Comparison of ENCODE assay signal across 28 mouse cellular contexts in genomic region chr2:71269332-71269731, GRCm38 (mm10). TPM values are rescaled to one million over a fixed set of nuclear protein-coding genes. Genes with fewer than 3 reads are reported as not detected.
A peak's percentile ranks its signal among the peaks of the same experiment; 100 is the strongest.
DNase-seq lines count a peak whose midpoint lies in the region; ATAC-seq and TF ChIP-seq lines count a peak whose summit lies in the region.
"Had no signal": no experiment of that assay in that cellular context is flagged by ENCODE, and none has a peak within 500 bp of the region (broad histone marks: within the 10 kb centered on the region; RNA-seq: fewer than 3 reads in every experiment).

No protein-coding gene starts in this region.

- no peak overlapping the region for H3K9ac ChIP-seq in liver, postnatal 0 days (replicated peaks)
- H3K9ac ChIP-seq in liver, embryonic 12.5 days, result no peak overlapping the region
- no peak overlapping the region for H3K9ac ChIP-seq in liver, embryonic 15.5 days
- no peak overlapping the region for H3K9ac ChIP-seq in forebrain, embryonic 11.5 days (ENCODE audit: low read length)
- H3K9ac ChIP-seq: embryonic facial prominence, embryonic 13.5 days; forebrain, embryonic 13.5 days; heart, embryonic 13.5 days; hindbrain, embryonic 12.5 days; hindbrain, embryonic 15.5 days had no signal

- no peak for ATAC-seq in liver, postnatal 0 days
- ATAC-seq in liver, embryonic 12.5 days, result peak; percentile 72
- ATAC-seq in liver, embryonic 15.5 days (ENCODE audit: insufficient read depth), result peak; percentile 51; the same call in 1 of the 2 replicates
- no peak for ATAC-seq in forebrain, embryonic 11.5 days (replicated peaks; ENCODE audit: low FRiP score)
- ATAC-seq: activated CD4-positive, CD25-positive, alpha-beta regulatory T cell, adult 4 months; forebrain, embryonic 13.5 days; forebrain, embryonic 16.5 days had no signal

- no peaks in the 10 kb centered on the region for H3K4me1 ChIP-seq in liver, postnatal 0 days (ENCODE audit: insufficient read depth)
- H3K4me1 ChIP-seq in liver, embryonic 12.5 days, result peaks cover 35% of the 10 kb centered on the region
- H3K4me1 ChIP-seq in liver, embryonic 15.5 days (replicated peaks), result peaks cover 28% of the 10 kb centered on the region
- H3K4me1 ChIP-seq in forebrain, embryonic 11.5 days (replicated peaks; ENCODE audit: control insufficient read depth, insufficient read depth, low read length), result no peaks in the 10 kb centered on the region
- H3K4me1 ChIP-seq: forebrain, embryonic 13.5 days; heart, embryonic 10.5 days; hindbrain, embryonic 12.5 days; hindbrain, embryonic 15.5 days had no signal

- H3K4me2 ChIP-seq in liver, postnatal 0 days (ENCODE audit: low read depth, low read length), result no peak overlapping the region
- H3K4me2 ChIP-seq in liver, embryonic 12.5 days, result no peak overlapping the region
- H3K4me2 ChIP-seq in liver, embryonic 15.5 days, result no peak overlapping the region
- H3K4me2 ChIP-seq in forebrain, embryonic 11.5 days (ENCODE audit: low read depth, low read length, severe bottlenecking), result no peak overlapping the region
- H3K4me2 ChIP-seq: embryonic facial prominence, embryonic 13.5 days; forebrain, embryonic 13.5 days; heart, embryonic 13.5 days; hindbrain, embryonic 12.5 days; hindbrain, embryonic 15.5 days had no signal

- 45% methylated on average over 1 of the region's 1 CpGs for WGBS in liver, postnatal 0 days (ENCODE audit: insufficient replicate concordance)
- 16% methylated on average over 1 of the region's 1 CpGs for WGBS in liver, embryonic 12.5 days (ENCODE audit: insufficient replicate concordance)
- 22% methylated on average over 1 of the region's 1 CpGs for WGBS in liver, embryonic 15.5 days (ENCODE audit: insufficient replicate concordance)
- WGBS in forebrain, embryonic 11.5 days, result 74% methylated on average over 1 of the region's 1 CpGs

- no peak for TF ChIP-seq CTCF in liver, postnatal 0 days (IDR thresholded peaks at IDR 0.05; ENCODE audit: low read depth)
- no peak for TF ChIP-seq CTCF in layer of hippocampus, adult 2 months (conservative IDR thresholded peaks at IDR 0.05)

- H3K4me3 ChIP-seq in liver, postnatal 0 days (ENCODE audit: low read depth, low read length), result no peak overlapping the region
- no peak overlapping the region for H3K4me3 ChIP-seq in liver, embryonic 12.5 days
- H3K4me3 ChIP-seq in liver, embryonic 15.5 days (replicated peaks), result no peak overlapping the region
- H3K4me3 ChIP-seq in layer of hippocampus, adult 2 months, result no peak overlapping the region
- no peak overlapping the region for H3K4me3 ChIP-seq in forebrain, embryonic 11.5 days (ENCODE audit: low read depth, low read length)
- H3K4me3 ChIP-seq: embryonic facial prominence, embryonic 10.5 days; embryonic facial prominence, embryonic 13.5 days; erythroblast, embryonic 14.5 days; forebrain, embryonic 13.5 days; heart, adult 2 months; heart, embryonic 10.5 days; heart, embryonic 13.5 days; hindbrain, embryonic 12.5 days; hindbrain, embryonic 15.5 days had no signal

- no peaks in the 10 kb centered on the region for H3K9me3 ChIP-seq in liver, postnatal 0 days (ENCODE audit: low read length)
- H3K9me3 ChIP-seq in liver, embryonic 12.5 days (replicated peaks), result no peaks in the 10 kb centered on the region
- no peaks in the 10 kb centered on the region for H3K9me3 ChIP-seq in liver, embryonic 15.5 days (replicated peaks)
- no peaks in the 10 kb centered on the region for H3K9me3 ChIP-seq in forebrain, embryonic 11.5 days (ENCODE audit: control insufficient read depth, low read length)
- H3K9me3 ChIP-seq: embryonic facial prominence, embryonic 10.5 days; embryonic facial prominence, embryonic 13.5 days; forebrain, embryonic 13.5 days; heart, embryonic 10.5 days; heart, embryonic 13.5 days; hindbrain, embryonic 12.5 days; hindbrain, embryonic 15.5 days had no signal

- DNase-seq in liver, result peak; percentile 41
- DNase-seq in liver, postnatal 0 days, result no peak
- no peak for DNase-seq in layer of hippocampus, adult 2 months (ENCODE audit: low spot score in 2 of 2)
- no peak for DNase-seq in forebrain, embryonic 11.5 days (ENCODE audit: low spot score)
- DNase-seq: adrenal gland, adult 8-10 months; adrenal gland, postnatal 25 days; B cell, adult 2 months; cerebellum, adult 11-12 months; cerebellum, adult 8-10 months; cerebellum, postnatal 10 days; cerebellum, postnatal 36 days; embryo, embryonic 11 days; gastrocnemius, postnatal 10 days; heart, adult 2 months; heart, postnatal 14 days had no signal

- H3K27ac ChIP-seq in liver, postnatal 0 days (ENCODE audit: low read depth), result no peak overlapping the region
- peak overlapping the region; percentile 65 for H3K27ac ChIP-seq in liver, embryonic 12.5 days
- 0 out of 2 replicates have a peak overlapping the region, but pooled peaks have one; percentile 59 for H3K27ac ChIP-seq in liver, embryonic 15.5 days (replicated peaks)
- no peak overlapping the region for H3K27ac ChIP-seq in layer of hippocampus, adult 2 months
- no peak overlapping the region for H3K27ac ChIP-seq in forebrain, embryonic 11.5 days (ENCODE audit: low read depth, low read length)
- H3K27ac ChIP-seq: embryonic facial prominence, embryonic 10.5 days; embryonic facial prominence, embryonic 13.5 days; forebrain, embryonic 13.5 days; heart, adult 2 months; heart, embryonic 10.5 days; heart, embryonic 13.5 days; hindbrain, embryonic 12.5 days; hindbrain, embryonic 15.5 days had no signal

- no peaks in the 10 kb centered on the region for H3K27me3 ChIP-seq in liver, postnatal 0 days (ENCODE audit: insufficient read depth, low read length)
- no peaks in the 10 kb centered on the region for H3K27me3 ChIP-seq in liver, embryonic 12.5 days (replicated peaks)
- H3K27me3 ChIP-seq in liver, embryonic 15.5 days, result no peaks in the 10 kb centered on the region
- no peaks in the 10 kb centered on the region for H3K27me3 ChIP-seq in forebrain, embryonic 11.5 days (ENCODE audit: control insufficient read depth, insufficient read depth, low read length)
- H3K27me3 ChIP-seq: CH12.LX; embryonic facial prominence, embryonic 13.5 days; forebrain, embryonic 13.5 days; heart, embryonic 13.5 days; hindbrain, embryonic 12.5 days; hindbrain, embryonic 15.5 days had no signal

- H3K36me3 ChIP-seq in liver, postnatal 0 days (replicated peaks; ENCODE audit: insufficient read depth, low read length), result peaks cover 2% of the 10 kb centered on the region; the same call in 1 of the 2 replicates
- H3K36me3 ChIP-seq in liver, embryonic 12.5 days, result peaks cover 34% of the 10 kb centered on the region
- peaks cover 9% of the 10 kb centered on the region for H3K36me3 ChIP-seq in liver, embryonic 15.5 days (replicated peaks)
- H3K36me3 ChIP-seq in forebrain, embryonic 11.5 days (ENCODE audit: control insufficient read depth, insufficient read depth, low read length), result peaks cover 8% of the 10 kb centered on the region

- TF ChIP-seq EP300 in liver, postnatal 0 days (IDR thresholded peaks at IDR 0.05; ENCODE audit: low read depth), result no peak

RNA-seq across cellular contexts. Expression of gene Dync1i2, which starts 57.8 kb away (rescaled TPM):
- 20.9 and 21.5 TPM in 2 replicates for polyA plus RNA-seq in liver, postnatal 0 days (2015; fragmentation: Nextera tagmentation; extraction: Ambion mirVana)
- 42.0 and 43.0 TPM in 2 replicates for polyA plus RNA-seq in liver, embryonic 12.5 days (2016; fragmentation: Nextera tagmentation; extraction: Ambion mirVana)
- 22.5 and 24.2 TPM in 2 replicates for polyA plus RNA-seq in liver, embryonic 15.5 days (2015; fragmentation: Nextera tagmentation; extraction: Ambion mirVana)
- total RNA-seq in layer of hippocampus, adult 2 months (2021), result 100 to 1,000 TPM; 135 to 142 TPM
- 156 and 161 TPM in 2 replicates for polyA plus RNA-seq in forebrain, embryonic 11.5 days (2014; fragmentation: Nextera tagmentation; extraction: Ambion mirVana)

Comparison
In these comparisons a context has a peak if more than half of its experiments do, and no peak if none do; other contexts are left out.
1. ATAC-seq: peak in liver, embryonic 12.5 days (single experiment) and liver, embryonic 15.5 days (single experiment); none in liver, postnatal 0 days (single experiment) and forebrain, embryonic 11.5 days (single experiment).
2. H3K27ac ChIP-seq: peak in liver, embryonic 12.5 days (single experiment) and liver, embryonic 15.5 days (single experiment); none in liver, postnatal 0 days (single experiment), layer of hippocampus, adult 2 months (single experiment) and forebrain, embryonic 11.5 days (single experiment).